Mouse (Mus musculus) forelimb bud, embryonic 11.5 days (tissue): ENCODE data around the gene Uchl4.

ENCODE experiments used
- DNase-seq: peaks from one replicate; pipeline ENCODE4 v3.0.0-alpha.2; 2012; ENCODE audit warnings: low read depth, low spot score

Gene Uchl4

DNA sequence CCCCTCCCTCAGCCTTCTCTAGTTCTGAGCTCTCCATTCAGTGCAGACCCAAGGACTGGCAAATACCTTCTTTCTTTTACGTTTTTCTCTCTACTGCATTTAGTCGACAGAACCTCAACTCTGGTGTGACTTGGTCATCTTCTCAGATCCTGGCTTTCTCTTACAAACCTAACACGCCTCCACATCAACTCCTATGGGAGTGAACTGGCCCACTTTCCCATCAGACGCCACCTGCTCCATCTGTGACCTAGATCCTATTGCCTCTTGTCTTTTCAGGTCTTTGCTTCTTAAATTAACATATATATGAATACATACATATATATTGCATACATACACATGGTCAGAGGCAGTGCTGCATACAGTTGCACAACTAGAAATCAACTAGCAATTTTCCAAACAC is 38.8 kb downstream of the Uchl4 start:
- no peak for DNase-seq

DNA sequence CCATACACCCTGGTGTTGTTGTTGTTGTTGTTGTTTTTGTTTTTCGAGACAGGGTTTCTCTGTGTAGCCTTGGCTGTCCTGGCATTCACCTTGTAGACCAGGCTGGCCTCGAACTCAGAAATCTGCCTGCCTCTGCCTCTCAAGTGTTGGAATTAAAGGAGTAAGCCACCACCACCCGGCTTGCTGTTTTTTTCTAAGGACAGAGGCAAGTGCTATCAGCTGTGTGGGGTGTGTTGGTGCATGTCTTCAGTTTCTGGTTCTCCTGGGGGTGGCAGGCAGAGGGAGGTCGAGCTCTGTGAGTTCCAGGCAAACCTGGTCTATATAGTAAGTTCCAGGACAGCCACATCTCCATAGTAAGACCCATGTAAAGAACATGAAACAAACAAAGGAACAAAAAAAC is 39.3 kb downstream of the Uchl4 start:
- DNase-seq: no peak

DNA sequence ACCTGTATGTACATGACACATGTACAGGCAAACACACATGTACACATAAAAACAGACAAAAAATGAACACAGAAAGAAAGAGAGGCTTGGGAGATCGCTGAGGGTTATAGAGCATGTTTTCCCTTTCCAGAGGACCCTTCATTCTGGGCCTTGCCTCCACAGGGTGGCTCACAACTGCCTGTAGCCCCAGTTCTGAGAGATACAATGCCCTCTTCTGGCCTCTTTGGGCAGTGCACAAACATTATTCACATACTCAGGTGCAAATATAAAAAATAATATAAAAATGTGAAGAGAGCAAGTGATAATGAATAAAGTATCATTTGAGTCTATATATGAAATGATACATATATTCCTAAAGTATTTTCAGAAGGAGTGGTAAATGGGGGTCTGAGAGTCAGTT is 39.9 kb downstream of the Uchl4 start:
- peak; percentile 33 for DNase-seq

DNA sequence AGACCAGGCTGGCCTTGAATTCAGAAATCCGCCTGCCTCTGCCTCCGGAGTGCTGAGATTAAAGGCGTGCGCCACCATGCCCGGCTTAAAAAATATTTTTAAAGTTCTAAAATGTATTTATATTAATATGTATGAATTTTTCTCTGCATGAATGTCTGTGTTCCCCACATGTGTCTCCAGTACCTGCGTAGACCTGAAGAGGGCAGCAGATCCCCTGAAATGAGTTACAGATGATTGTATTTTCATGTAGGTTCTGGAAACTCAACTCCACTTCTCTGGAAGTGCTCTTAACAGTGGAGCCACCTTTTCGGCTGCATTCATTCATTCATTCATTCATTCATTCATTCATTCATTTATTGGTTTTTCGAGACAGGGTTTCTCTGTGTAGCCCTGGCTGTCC is 42.7 kb downstream of the Uchl4 start:
- DNase-seq: peak; percentile 78

DNA sequence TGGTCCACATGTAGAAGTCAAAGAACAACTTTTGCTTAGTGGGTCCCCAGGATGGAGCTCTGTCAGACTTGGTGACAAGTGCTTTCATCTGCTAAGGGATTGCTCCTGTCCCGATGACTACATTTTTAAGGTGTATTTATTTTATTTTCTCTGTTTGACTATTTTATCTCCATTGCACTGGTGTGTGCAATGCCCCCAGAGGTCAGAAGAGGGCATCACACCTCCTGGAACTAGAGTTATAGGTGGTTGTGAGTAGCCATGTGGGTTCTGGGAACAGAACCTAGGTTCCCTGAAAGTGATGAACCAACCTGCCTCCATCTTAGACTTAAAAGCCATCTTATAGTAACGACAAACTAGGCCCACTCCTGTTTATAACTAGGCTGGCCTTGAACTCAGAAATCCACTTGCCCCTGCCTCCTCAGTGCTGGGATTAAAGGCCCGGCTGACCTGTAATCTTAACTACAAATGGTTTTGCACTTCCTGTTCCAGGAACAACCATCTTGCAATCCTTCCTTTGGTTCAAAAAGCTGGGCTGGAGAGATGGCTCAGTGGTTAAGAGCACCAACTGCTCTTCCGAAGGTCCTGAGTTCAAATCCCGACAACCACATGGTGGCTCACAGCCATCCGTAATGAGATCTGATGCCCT is 43.8 kb downstream of the Uchl4 start:
- DNase-seq: no peak

DNA sequence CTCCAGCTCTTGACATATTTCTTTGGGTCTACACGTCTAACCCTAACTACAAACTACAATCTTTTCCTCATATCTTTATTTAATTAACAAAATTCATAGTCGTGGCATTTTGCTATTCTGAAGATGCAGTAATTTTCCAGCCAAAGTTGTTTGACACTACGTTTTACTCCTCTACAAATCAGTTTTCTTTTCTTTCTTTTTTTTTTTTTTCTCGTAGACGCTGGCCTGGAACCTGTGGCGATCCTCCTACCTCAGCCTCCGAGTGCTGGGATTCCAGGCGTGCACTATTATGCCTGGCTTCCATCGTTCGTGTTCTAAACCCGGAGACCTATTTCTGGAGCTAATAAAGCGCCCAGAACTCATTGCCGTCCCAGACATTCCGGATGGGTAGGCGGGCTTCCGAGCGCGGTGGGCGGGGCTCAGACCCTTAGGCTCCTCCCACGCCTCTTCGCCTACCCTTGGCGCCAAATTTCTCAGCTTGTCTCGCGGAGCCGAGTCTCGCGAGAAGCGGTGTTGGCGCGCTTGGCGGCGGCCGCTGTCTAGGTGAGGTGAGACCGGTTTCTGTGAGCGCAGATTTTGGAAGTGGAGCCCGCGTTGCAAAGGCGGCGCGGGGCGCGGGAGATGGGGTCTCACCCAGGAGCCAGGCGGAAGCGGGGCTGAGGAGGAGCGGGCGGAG is 46.2 kb downstream of the Uchl4 start, which contains the start of gene Tipin:
Tipin (plus strand) TSS at position 477 of the 676 bp plus-strand sequence.
- DNase-seq: peak; percentile 96

DNA sequence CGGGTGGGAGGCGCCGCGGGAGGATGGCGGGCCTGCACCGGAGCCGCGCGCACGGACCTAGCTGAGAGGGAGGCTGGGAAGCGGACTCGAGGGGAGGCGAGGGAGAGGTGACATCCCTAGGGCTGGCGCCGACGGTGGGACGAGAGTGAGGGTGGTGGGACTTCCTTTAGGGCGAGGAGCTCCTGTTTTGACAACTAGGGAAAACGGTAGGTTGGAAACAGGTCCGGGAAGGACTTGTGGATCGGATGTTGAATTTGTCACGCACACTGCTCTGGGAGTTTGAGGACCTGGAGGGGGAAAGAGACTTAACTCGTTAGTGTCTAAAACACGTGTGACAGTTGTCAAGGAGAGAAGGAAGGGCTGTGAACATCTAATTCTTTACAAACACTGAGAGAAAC is 46.8 kb downstream of the Uchl4 start:
- DNase-seq: no peak

DNA sequence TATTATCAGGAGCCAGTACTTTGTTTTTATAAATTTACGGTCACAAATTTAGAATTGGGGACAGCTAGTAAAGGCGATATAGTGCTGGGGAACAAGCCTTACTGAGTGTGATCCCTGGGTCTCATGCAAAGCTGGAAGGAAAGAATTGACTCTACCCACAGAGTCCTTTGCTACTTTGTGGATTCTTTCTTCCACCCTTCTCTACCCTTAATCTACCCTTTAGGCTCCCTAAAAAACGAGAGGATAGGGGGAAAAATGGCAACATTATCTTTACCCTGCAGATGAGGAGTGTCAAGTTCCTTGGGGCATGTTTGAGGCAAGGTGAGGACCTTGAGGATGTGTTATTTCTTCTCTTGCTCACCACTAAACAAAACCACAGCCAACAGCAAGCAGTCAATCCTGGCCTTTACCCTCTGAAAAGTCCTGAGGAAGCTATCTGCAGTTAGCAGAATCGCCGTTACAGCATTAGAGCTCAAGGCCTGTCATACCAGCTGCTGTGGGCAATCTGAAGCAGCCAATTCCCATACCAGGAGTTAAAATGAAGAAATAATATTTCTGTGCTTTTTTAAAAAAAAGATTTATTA is 47.5 kb downstream of the Uchl4 start:
- DNase-seq: no peak
